Mouse (Mus musculus) effector memory CD4-positive, alpha-beta T cell, adult 5 months (primary cell): ENCODE measurements around the gene Mtf2. TPM values are rescaled to one million over a fixed set of nuclear protein-coding genes. Genes with fewer than 3 reads are reported as not detected.

ENCODE experiments used
- polyA plus RNA-seq: library from polyadenylated mRNA; unstranded; fragments of 100-300 nt; shearing (Covaris generic); gene quantifications from one replicate; pipeline ENCODE4 v1.2.1, GENCODE M21; 2017

Gene Mtf2
- 74.2 TPM for polyA plus RNA-seq

DNA sequence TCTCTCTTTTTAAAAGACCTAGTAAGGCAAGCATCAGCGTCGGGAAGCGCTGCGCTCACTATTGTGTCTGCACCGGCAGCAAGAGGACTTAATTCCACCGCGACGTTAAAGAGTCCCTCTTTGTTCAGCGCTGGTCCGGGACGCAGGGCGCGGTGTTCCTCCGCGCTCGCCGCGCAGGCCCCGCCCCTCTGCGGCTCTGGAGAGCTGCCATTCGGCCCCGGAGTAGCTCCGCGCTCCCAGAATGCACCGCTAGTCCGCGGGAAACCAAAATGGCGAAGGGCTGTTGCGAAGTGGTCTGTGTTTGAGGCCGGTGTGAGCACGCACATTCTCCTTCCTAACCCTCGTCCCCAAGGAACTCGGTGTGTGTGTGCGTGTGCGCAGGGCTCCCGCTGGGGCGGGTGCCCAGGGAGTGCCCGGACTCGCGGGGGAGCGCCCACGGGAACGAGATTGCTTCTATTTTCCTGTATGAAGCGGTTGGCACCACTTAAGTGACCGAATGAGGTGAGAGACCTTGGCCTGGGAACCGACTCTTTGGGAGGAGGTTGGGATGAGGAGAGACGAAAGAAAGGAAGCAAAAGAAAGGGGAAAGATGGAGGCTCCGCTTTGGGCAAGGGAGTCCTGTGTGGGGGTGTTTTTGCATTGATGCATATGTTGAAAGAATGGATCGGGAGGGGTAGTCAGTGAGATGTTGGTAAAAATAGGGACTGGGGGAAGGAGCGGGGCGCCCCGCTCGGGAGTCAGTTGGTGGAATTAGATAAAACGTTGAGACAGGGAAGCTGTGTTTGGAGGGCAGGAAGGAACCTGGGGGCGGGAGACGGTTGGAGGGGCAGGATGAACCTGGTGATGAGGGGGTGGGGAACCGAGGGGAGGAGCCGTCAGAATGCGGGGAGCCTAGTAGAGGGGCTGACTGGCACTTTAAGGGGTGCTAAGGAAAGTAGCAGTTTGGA is at the start of gene Mtf2:
Gene Mtf2 (plus strand): TSS at position 210 of the 947 bp plus-strand sequence.

DNA sequence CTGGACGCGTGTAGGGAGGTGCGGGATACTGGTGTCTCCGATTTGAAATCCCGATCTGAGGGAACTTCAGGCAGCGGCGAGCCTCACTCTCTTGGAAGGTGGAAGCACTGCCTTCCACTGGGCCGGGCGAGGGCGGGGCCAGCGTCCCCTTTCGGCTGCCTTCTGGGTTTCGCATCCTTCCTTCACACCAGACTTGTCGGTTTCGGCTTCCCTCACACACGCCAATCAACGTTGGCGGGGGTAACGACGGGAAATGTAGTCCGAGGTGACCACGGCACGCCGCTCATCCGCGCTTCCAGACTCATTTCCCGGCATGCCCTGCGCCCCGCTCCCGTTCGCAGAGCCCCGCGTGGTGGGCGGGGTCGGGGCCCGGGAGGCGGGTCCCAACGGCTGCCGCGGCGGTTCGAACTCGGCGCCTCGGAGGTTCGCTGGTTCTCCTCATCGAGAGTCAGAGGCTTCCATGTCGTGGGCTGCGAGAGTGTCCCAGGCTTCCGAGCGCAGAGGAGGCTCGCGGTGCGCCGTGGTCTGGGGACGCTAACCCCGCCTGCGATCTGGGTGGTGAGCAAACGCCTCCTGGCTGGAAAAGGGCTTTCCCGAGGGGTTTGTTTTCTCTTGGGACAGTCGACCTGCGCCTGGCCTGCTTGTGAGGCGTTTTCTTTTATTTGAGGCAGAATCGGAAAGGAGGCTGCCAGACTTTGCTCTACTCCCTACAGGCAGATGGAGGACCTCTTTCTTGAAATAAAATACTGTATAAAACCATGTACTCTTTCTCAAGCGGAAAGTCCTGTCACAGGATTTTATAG is 67.2 kb downstream of the Mtf2 start, which contains the start of the genes Tmed5 and Ccdc18:
Gene Tmed5 (minus strand): TSS at position 180 of the 803 bp plus-strand sequence.
Gene Ccdc18 (plus strand): TSS at position 435 of the 803 bp plus-strand sequence.

Other genes with a start within 250 kb of the Mtf2 start
- not detected for gene Ube2d2b, start 235.6 kb upstream of the Mtf2 start, polyA plus RNA-seq
- gene Evi5, start 190.6 kb upstream of the Mtf2 start, polyA plus RNA-seq, result 3.9 TPM
- gene Rpl5, start 165.2 kb upstream of the Mtf2 start, polyA plus RNA-seq, result 23.5 TPM
- 74.0 TPM for gene Fam69a, start 78.6 kb upstream of the Mtf2 start, polyA plus RNA-seq
- 92.1 TPM for gene Tmed5, start 66.9 kb downstream of the Mtf2 start, polyA plus RNA-seq
- 0.72 TPM for gene Ccdc18, start 67.2 kb downstream of the Mtf2 start, polyA plus RNA-seq
- 38.3 TPM for gene Dr1, start 203.2 kb downstream of the Mtf2 start, polyA plus RNA-seq
- gene Pigg, start 246.9 kb downstream of the Mtf2 start, polyA plus RNA-seq, result 2.5 TPM